Comparison of ENCODE assay signal across 19 mouse cellular contexts in the genomic region with DNA sequence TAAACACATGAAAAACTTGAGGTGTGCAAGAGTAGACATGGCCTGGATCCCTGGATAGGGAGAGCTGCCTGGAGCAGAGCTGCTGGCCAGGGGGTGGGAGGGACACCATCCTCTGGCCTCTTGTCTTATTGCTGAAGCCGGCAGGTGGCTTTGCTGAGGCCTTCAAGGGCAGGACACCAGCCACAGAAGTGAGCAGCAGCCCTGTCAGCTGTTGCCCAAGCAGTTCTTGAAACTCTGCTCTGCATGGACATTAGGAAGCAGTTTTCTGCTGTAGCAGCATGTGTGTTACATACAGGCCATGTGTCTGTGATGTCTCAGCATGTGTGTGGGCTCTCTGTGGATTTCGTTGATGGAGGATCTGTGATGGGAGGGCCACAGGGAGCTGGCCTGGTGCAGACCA. TPM values are rescaled to one million over a fixed set of nuclear protein-coding genes. Genes with fewer than 3 reads are reported as not detected.
DNase-seq lines count a peak whose midpoint lies in the region; ATAC-seq and TF ChIP-seq lines count a peak whose summit lies in the region.
"Had no signal": no experiment of that assay in that cellular context is flagged by ENCODE, and none has a peak within 500 bp of the region (broad histone marks: within the 10 kb centered on the region; RNA-seq: fewer than 3 reads in every experiment).

No protein-coding gene starts in this region.

- TF ChIP-seq CTCF in thymus, adult 2 months (IDR thresholded peaks at IDR 0.05; ENCODE audit: borderline replicate concordance, control insufficient read depth, extremely low read depth, insufficient read depth, low read length, poor library complexity), result no peak

- no peak for TF ChIP-seq POLR2A in thymus, adult 2 months (IDR thresholded peaks at IDR 0.05; ENCODE audit: control insufficient read depth, extremely low read depth, insufficient read depth, low read length, poor library complexity)

- H3K4me2 ChIP-seq in heart, embryonic 11.5 days, result no peak overlapping the region
- H3K4me2 ChIP-seq in liver, embryonic 12.5 days, result no peak overlapping the region
- no peak overlapping the region for H3K4me2 ChIP-seq in liver, embryonic 11.5 days
- H3K4me2 ChIP-seq: forebrain, embryonic 13.5 days; heart, embryonic 15.5 days; hindbrain, embryonic 15.5 days had no signal

- DNase-seq in heart, embryonic 10.5 days (ENCODE audit: low spot score), result no peak
- no peak for DNase-seq in liver, embryonic 11.5 days (ENCODE audit: low spot score)
- DNase-seq in thymus, adult 2 months, result no peak
- DNase-seq in thymus, postnatal 10 days (ENCODE audit: low spot score in 2 of 2), result no peak
- DNase-seq in cerebellum, adult 8-10 months, result no peak
- no peak for DNase-seq in spleen, postnatal 10 days (ENCODE audit: low spot score in 2 of 2)
- DNase-seq: adrenal gland, postnatal 25 days; cerebellum, adult 18-20 months; cerebellum, postnatal 10 days; forebrain, postnatal 0 days; gastrocnemius, adult 2 months; gastrocnemius, postnatal 36 days; heart, adult 11 months; heart, postnatal 14 days had no signal

- H3K9me3 ChIP-seq in heart, embryonic 11.5 days (replicated peaks; ENCODE audit: control insufficient read depth, low read length), result no peaks in the 10 kb centered on the region
- no peaks in the 10 kb centered on the region for H3K9me3 ChIP-seq in heart, embryonic 10.5 days
- 0 out of 2 replicates have a peak, but pooled peaks cover 6% of the 10 kb centered on the region for H3K9me3 ChIP-seq in liver, embryonic 12.5 days (replicated peaks)
- H3K9me3 ChIP-seq in liver, embryonic 11.5 days (ENCODE audit: control insufficient read depth, low read length), result 0 out of 2 replicates have a peak, but pooled peaks cover 3% of the 10 kb centered on the region
- H3K9me3 ChIP-seq: forebrain, embryonic 13.5 days; heart, embryonic 15.5 days; hindbrain, embryonic 15.5 days had no signal

- peaks cover 37% of the 10 kb centered on the region for H3K4me1 ChIP-seq in heart, embryonic 11.5 days (ENCODE audit: control insufficient read depth, insufficient read depth, low read length)
- H3K4me1 ChIP-seq in heart, embryonic 10.5 days, result peaks cover 78% of the 10 kb centered on the region
- peaks cover 70% of the 10 kb centered on the region for H3K4me1 ChIP-seq in liver, embryonic 12.5 days
- peaks cover 22% of the 10 kb centered on the region for H3K4me1 ChIP-seq in liver, embryonic 11.5 days (replicated peaks; ENCODE audit: control insufficient read depth, insufficient read depth, low read length)
- H3K4me1 ChIP-seq in thymus, adult 2 months (replicated peaks; ENCODE audit: control insufficient read depth, insufficient read depth, low read length), result peaks cover 41% of the 10 kb centered on the region

- 77% methylated on average over 2 of the region's 2 CpGs for WGBS in heart, embryonic 11.5 days (ENCODE audit: insufficient replicate concordance)
- WGBS in heart, embryonic 10.5 days, result 73% methylated on average over 2 of the region's 2 CpGs
- WGBS in liver, embryonic 12.5 days (ENCODE audit: insufficient replicate concordance), result 69% methylated on average over 2 of the region's 2 CpGs
- 68% methylated on average over 2 of the region's 2 CpGs for WGBS in liver, embryonic 11.5 days
- WGBS in thymus, adult 2 months, result 85% methylated on average over 2 of the region's 2 CpGs

- no peak overlapping the region for H3K27ac ChIP-seq in heart, embryonic 11.5 days (ENCODE audit: low read depth, low read length)
- no peak overlapping the region for H3K27ac ChIP-seq in heart, embryonic 10.5 days
- H3K27ac ChIP-seq in liver, embryonic 12.5 days, result peak overlapping the region; percentile 8; the same call in 1 of the 2 replicates
- H3K27ac ChIP-seq in liver, embryonic 11.5 days (ENCODE audit: low read depth, low read length), result no peak overlapping the region
- peak overlapping the region; percentile 84 for H3K27ac ChIP-seq in thymus, adult 2 months (ENCODE audit: control insufficient read depth, insufficient read depth, low read length)
- H3K27ac ChIP-seq: forebrain, embryonic 13.5 days; heart, embryonic 15.5 days; hindbrain, embryonic 15.5 days had no signal

- H3K4me3 ChIP-seq in heart, embryonic 11.5 days (ENCODE audit: low read depth, low read length), result no peak overlapping the region
- H3K4me3 ChIP-seq in heart, embryonic 10.5 days, result no peak overlapping the region
- H3K4me3 ChIP-seq in liver, embryonic 12.5 days, result no peak overlapping the region
- no peak overlapping the region for H3K4me3 ChIP-seq in liver, embryonic 11.5 days (ENCODE audit: low read depth, low read length)
- H3K4me3 ChIP-seq in thymus, adult 2 months (ENCODE audit: control insufficient read depth, insufficient read depth, low read length), result no peak overlapping the region
- H3K4me3 ChIP-seq: forebrain, embryonic 13.5 days; gastrocnemius, adult 2 months; heart, embryonic 15.5 days; hindbrain, embryonic 15.5 days had no signal

- peaks cover 13% of the 10 kb centered on the region; the same call in 1 of the 2 replicates for H3K36me3 ChIP-seq in heart, embryonic 11.5 days (ENCODE audit: control insufficient read depth, insufficient read depth, low read length)
- H3K36me3 ChIP-seq in heart, embryonic 10.5 days, result peaks cover 36% of the 10 kb centered on the region
- peaks cover 98% of the 10 kb centered on the region for H3K36me3 ChIP-seq in liver, embryonic 12.5 days
- peaks cover 8% of the 10 kb centered on the region for H3K36me3 ChIP-seq in liver, embryonic 11.5 days (ENCODE audit: control insufficient read depth, insufficient read depth, low read length)
- H3K36me3 ChIP-seq in thymus, adult 2 months (ENCODE audit: control insufficient read depth, insufficient read depth, low read length), result peaks cover 6% of the 10 kb centered on the region; the same call in 1 of the 2 replicates

- ATAC-seq in heart, embryonic 11.5 days (replicated peaks; ENCODE audit: insufficient number of reproducible peaks, low FRiP score, low TSS enrichment), result no peak
- ATAC-seq in liver, embryonic 12.5 days, result no peak
- ATAC-seq in liver, embryonic 11.5 days (replicated peaks; ENCODE audit: low FRiP score), result no peak
- ATAC-seq: forebrain, embryonic 13.5 days; forebrain, postnatal 0 days had no signal

- H3K9ac ChIP-seq in heart, embryonic 11.5 days (ENCODE audit: low read depth, low read length), result peak overlapping the region; percentile 39; the same call in 1 of the 2 replicates
- H3K9ac ChIP-seq in liver, embryonic 12.5 days, result no peak overlapping the region
- no peak overlapping the region for H3K9ac ChIP-seq in liver, embryonic 11.5 days (ENCODE audit: low read depth, low read length)
- H3K9ac ChIP-seq: forebrain, embryonic 13.5 days; forebrain, postnatal 0 days; heart, embryonic 15.5 days; hindbrain, embryonic 15.5 days had no signal

- H3K27me3 ChIP-seq in heart, embryonic 11.5 days (ENCODE audit: control insufficient read depth, insufficient read depth, low read length), result no peaks in the 10 kb centered on the region
- H3K27me3 ChIP-seq in heart, embryonic 10.5 days (ENCODE audit: insufficient read depth, poor library complexity, severe bottlenecking), result no peaks in the 10 kb centered on the region
- H3K27me3 ChIP-seq in liver, embryonic 12.5 days (replicated peaks), result no peaks in the 10 kb centered on the region
- no peaks in the 10 kb centered on the region for H3K27me3 ChIP-seq in liver, embryonic 11.5 days (replicated peaks; ENCODE audit: control insufficient read depth, insufficient read depth, low read length)
- no peaks in the 10 kb centered on the region for H3K27me3 ChIP-seq in thymus, adult 2 months (ENCODE audit: control insufficient read depth, insufficient read depth, low read length)
- H3K27me3 ChIP-seq: forebrain, embryonic 13.5 days; heart, embryonic 15.5 days; hindbrain, embryonic 15.5 days had no signal

RNA-seq across cellular contexts. Expression of a gene that starts 27.2 kb away (rescaled TPM):
- polyA plus RNA-seq in heart, embryonic 11.5 days (2014; fragmentation: Nextera tagmentation; extraction: Ambion mirVana), result 26.5 and 27.4 TPM in 2 replicates
- 34.0 and 38.5 TPM in 2 replicates for polyA plus RNA-seq in heart, embryonic 10.5 days (2016; fragmentation: Nextera tagmentation; extraction: Ambion mirVana)
- 26.4 and 29.6 TPM in 2 replicates for polyA plus RNA-seq in liver, embryonic 12.5 days (2016; fragmentation: Nextera tagmentation; extraction: Ambion mirVana)
- 31.5 and 31.9 TPM in 2 replicates for polyA plus RNA-seq in liver, embryonic 11.5 days (2014; fragmentation: Nextera tagmentation; extraction: Ambion mirVana)
- polyA plus RNA-seq in thymus, adult 2 months (2012; rRNA removed), result 89.1 and 89.5 TPM in 2 replicates

RNA-seq across cellular contexts. Expression of a gene that starts 43.5 kb away (rescaled TPM):
- 3.6 and 4.5 TPM in 2 replicates for polyA plus RNA-seq in heart, embryonic 11.5 days (2014; fragmentation: Nextera tagmentation; extraction: Ambion mirVana)
- 6.9 and 10.6 TPM in 2 replicates for polyA plus RNA-seq in heart, embryonic 10.5 days (2016; fragmentation: Nextera tagmentation; extraction: Ambion mirVana)
- polyA plus RNA-seq in liver, embryonic 12.5 days (2016; fragmentation: Nextera tagmentation; extraction: Ambion mirVana), result 8.6 and 9.8 TPM in 2 replicates
- 3.7 and 4.6 TPM in 2 replicates for polyA plus RNA-seq in liver, embryonic 11.5 days (2014; fragmentation: Nextera tagmentation; extraction: Ambion mirVana)
- polyA plus RNA-seq in thymus, adult 2 months (2012; rRNA removed), result 44.3 and 45.7 TPM in 2 replicates

Comparison
In these comparisons a context has a peak if more than half of its experiments do, and no peak if none do; other contexts are left out.
1. H3K27ac ChIP-seq: peak in liver, embryonic 12.5 days (single experiment) and thymus, adult 2 months (single experiment); none in heart, embryonic 11.5 days (single experiment), heart, embryonic 10.5 days (single experiment) and liver, embryonic 11.5 days (single experiment).